Mouse (Mus musculus) kidney, embryonic 16.5 days (tissue): ENCODE measurements at regions not wholly inside any gene's neighbourhood (a gene's known extent, or its start where the extent isn't known, plus 50 kb on each side); places are given as distances from the start of the nearest gene placed in this dataset.

Source experiments
- ATAC-seq: fragments of 200-750 bp; cut with Nextera tagmentation; 2 replicates; pipeline ENCODE4 v1.8.0; 2017; ENCODE audit warnings: moderate TSS enrichment; ENCODE audit not compliant: low FRiP score, low TSS enrichment
- H3K27ac ChIP-seq: fragments of 300-500 bp; sonication (generic); 2 replicates; pipeline ENCODE4 v1.5.1; 2014; ENCODE audit warnings: low read length
- H3K27me3 ChIP-seq: fragments of 300-500 bp; sonication (generic); 2 replicates; pipeline ENCODE4 v1.6.1; 2014; ENCODE audit warnings: low read length, control low read depth, mixed read lengths; ENCODE audit not compliant: insufficient read depth
- H3K36me3 ChIP-seq: fragments of 300-500 bp; sonication (generic); 2 replicates; pipeline ENCODE4 v1.6.1; 2014; ENCODE audit warnings: low read length, control low read depth, mixed read lengths; ENCODE audit not compliant: insufficient read depth
- H3K4me1 ChIP-seq: fragments of 300-500 bp; sonication (generic); 2 replicates; pipeline ENCODE4 v1.6.1; 2014; ENCODE audit warnings: low read length, control low read depth, mixed read lengths; ENCODE audit not compliant: insufficient read depth
- H3K4me2 ChIP-seq: fragments of 300-500 bp; sonication (generic); replicated peaks from 2 replicates; pipeline ENCODE4 v1.6.1; 2014; ENCODE audit warnings: low read depth, low read length
- H3K4me3 ChIP-seq: fragments of 300-500 bp; sonication (generic); 2 replicates; pipeline ENCODE4 v1.5.1; 2014; ENCODE audit warnings: mild to moderate bottlenecking, low read length
- H3K9ac ChIP-seq: fragments of 300-500 bp; sonication (generic); replicated peaks from 2 replicates; pipeline ENCODE4 v1.6.1; 2014; ENCODE audit warnings: low read length
- H3K9me3 ChIP-seq: fragments of 300-500 bp; sonication (generic); 2 replicates; pipeline ENCODE4 v1.6.1; 2016; ENCODE audit warnings: low read length, control low read depth
- whole genome bisulfite sequencing: fragments of 180-500 bp; shearing (Covaris S2); extraction: QIAGEN DNeasy Blood & Tissue Kit; methylation state at CpG from one replicate; pipeline ENCODE4 v1.1.7; 2014; 5-methylcytosine and 5-hydroxymethylcytosine counted together

- Histone ChIP-seq H3K36me3 (no peaks in the 10 kb centered on the region), H3K9me3 (no peaks in the 10 kb centered on the region), H3K27me3 (no peaks in the 10 kb centered on the region), H3K4me2 (no peak overlapping the region), H3K9ac (no peak overlapping the region), H3K4me1 (no peaks in the 10 kb centered on the region), H3K4me3 (no peak overlapping the region), H3K27ac (no peak overlapping the region)
- ATAC-seq = no peak
- WGBS = 81% methylated on average over 2 of the region's 2 CpGs
These were observed 719.5 kb upstream of the Kirrel3 start for GRCm38 (mm10) chr9:33766235-33766634.

GRCm38 (mm10) chr9:33769811-33770210 lies 715.9 kb upstream of the Kirrel3 start:
- no peaks in the 10 kb centered on the region for H3K9me3 ChIP-seq
- no peak overlapping the region for H3K4me2 ChIP-seq
- ATAC-seq = no peak
- no peaks in the 10 kb centered on the region for H3K4me1 ChIP-seq
- H3K36me3 ChIP-seq = no peaks in the 10 kb centered on the region
- 93% methylated on average over 2 of the region's 2 CpGs for WGBS
- no peak overlapping the region for H3K27ac ChIP-seq
- H3K9ac ChIP-seq = no peak overlapping the region
- no peak overlapping the region for H3K4me3 ChIP-seq
- H3K27me3 ChIP-seq = no peaks in the 10 kb centered on the region

GRCm38 (mm10) chr9:33774178-33774577 lies 711.5 kb upstream of the Kirrel3 start:
- 69% methylated on average over 5 of the region's 5 CpGs for WGBS
- Histone ChIP-seq H3K36me3 (no peaks in the 10 kb centered on the region), H3K9me3 (no peaks in the 10 kb centered on the region), H3K9ac (no peak overlapping the region), H3K4me2 (no peak overlapping the region), H3K27ac (no peak overlapping the region), H3K4me1 (no peaks in the 10 kb centered on the region), H3K4me3 (no peak overlapping the region), H3K27me3 (no peaks in the 10 kb centered on the region)
- ATAC-seq = no peak

- H3K9me3 ChIP-seq = no peaks in the 10 kb centered on the region
- no peak overlapping the region for H3K4me3 ChIP-seq
- H3K27me3 ChIP-seq = no peaks in the 10 kb centered on the region
- 73% methylated on average over 4 of the region's 4 CpGs for WGBS
- H3K4me2 ChIP-seq = no peak overlapping the region
- no peak for ATAC-seq
- no peak overlapping the region for H3K9ac ChIP-seq
- H3K4me1 ChIP-seq = no peaks in the 10 kb centered on the region
- H3K36me3 ChIP-seq = no peaks in the 10 kb centered on the region
- no peak overlapping the region for H3K27ac ChIP-seq
These were observed 695.1 kb upstream of the Kirrel3 start for GRCm38 (mm10) chr9:33790617-33791016.

GRCm38 (mm10) chr9:33800250-33800649 lies 685.4 kb upstream of the Kirrel3 start:
- Histone ChIP-seq H3K4me1 (0 out of 2 replicates have a peak, but pooled peaks cover 3% of the 10 kb centered on the region), H3K27me3 (no peaks in the 10 kb centered on the region), H3K36me3 (no peaks in the 10 kb centered on the region), H3K4me2 (no peak overlapping the region), H3K9ac (no peak overlapping the region), H3K9me3 (no peaks in the 10 kb centered on the region), H3K27ac (no peak overlapping the region), H3K4me3 (no peak overlapping the region)
- ATAC-seq = no peak
- 59% methylated on average over 6 of the region's 6 CpGs for WGBS

GRCm38 (mm10) chr9:33800763-33801162 lies 684.9 kb upstream of the Kirrel3 start:
- Histone ChIP-seq H3K4me3 (no peak overlapping the region), H3K27ac (no peak overlapping the region), H3K9me3 (no peaks in the 10 kb centered on the region), H3K4me1 (0 out of 2 replicates have a peak, but pooled peaks cover 3% of the 10 kb centered on the region), H3K4me2 (no peak overlapping the region), H3K36me3 (no peaks in the 10 kb centered on the region), H3K27me3 (no peaks in the 10 kb centered on the region), H3K9ac (no peak overlapping the region)
- ATAC-seq = no peak
- WGBS = 34% methylated on average over 1 of the region's 1 CpGs

GRCm38 (mm10) chr9:33814739-33815368 lies 670.8 kb upstream of the Kirrel3 start:
- Histone ChIP-seq H3K4me2 (no peak overlapping the region), H3K4me3 (no peak overlapping the region), H3K4me1 (no peaks in the 10 kb centered on the region), H3K27me3 (no peaks in the 10 kb centered on the region), H3K9ac (no peak overlapping the region), H3K36me3 (no peaks in the 10 kb centered on the region), H3K9me3 (no peaks in the 10 kb centered on the region), H3K27ac (no peak overlapping the region)
- ATAC-seq = no peak
- 52% methylated on average over 5 of the region's 5 CpGs for WGBS

- Histone ChIP-seq H3K27me3 (no peaks in the 10 kb centered on the region), H3K27ac (no peak overlapping the region), H3K4me2 (no peak overlapping the region), H3K36me3 (no peaks in the 10 kb centered on the region), H3K9ac (no peak overlapping the region), H3K9me3 (no peaks in the 10 kb centered on the region), H3K4me1 (no peaks in the 10 kb centered on the region), H3K4me3 (no peak overlapping the region)
- 66% methylated on average over 9 of the region's 9 CpGs for WGBS
- ATAC-seq = no peak
These were observed 662.9 kb upstream of the Kirrel3 start for GRCm38 (mm10) chr9:33822574-33823394.

GRCm38 (mm10) chr9:33826116-33826515 lies 659.6 kb upstream of the Kirrel3 start:
- H3K9ac ChIP-seq = no peak overlapping the region
- no peak for ATAC-seq
- H3K4me2 ChIP-seq = no peak overlapping the region
- H3K4me3 ChIP-seq = no peak overlapping the region
- no peaks in the 10 kb centered on the region for H3K9me3 ChIP-seq
- H3K36me3 ChIP-seq = no peaks in the 10 kb centered on the region
- H3K27me3 ChIP-seq = no peaks in the 10 kb centered on the region
- 76% methylated on average over 4 of the region's 4 CpGs for WGBS
- no peak overlapping the region for H3K27ac ChIP-seq
- no peaks in the 10 kb centered on the region for H3K4me1 ChIP-seq

GRCm38 (mm10) chr9:33827409-33827808 lies 658.3 kb upstream of the Kirrel3 start:
- WGBS = 77% methylated on average over 2 of the region's 2 CpGs
- Histone ChIP-seq H3K4me2 (no peak overlapping the region), H3K27me3 (no peaks in the 10 kb centered on the region), H3K27ac (no peak overlapping the region), H3K4me1 (no peaks in the 10 kb centered on the region), H3K9ac (no peak overlapping the region), H3K4me3 (no peak overlapping the region), H3K9me3 (no peaks in the 10 kb centered on the region), H3K36me3 (no peaks in the 10 kb centered on the region)
- no peak for ATAC-seq
